Mouse (Mus musculus) testis, adult 2 months (tissue): Measurements from ENCODE around the gene Wdr53. TPM values are rescaled to one million over a fixed set of nuclear protein-coding genes. Genes with fewer than 3 reads are reported as not detected.
"Not testable (repeated sequence)": the region's sequence is repeated elsewhere in the genome, so short reads cannot be mapped to it uniquely, and the experiment has no call there.

Source experiments
- H3K27ac ChIP-seq: fragments of 200-500 bp; 2 replicates; pipeline ENCODE4 v1.5.1; 2012; ENCODE audit warnings: low read depth, low read length; ENCODE audit not compliant: control insufficient read depth, insufficient read depth
- H3K27me3 ChIP-seq: fragments of 200-500 bp; 2 replicates; pipeline ENCODE4 v1.6.1; 2012; ENCODE audit warnings: mild to moderate bottlenecking, low read length, moderate library complexity; ENCODE audit not compliant: control insufficient read depth, insufficient read depth
- H3K36me3 ChIP-seq: fragments of 200-500 bp; 2 replicates; pipeline ENCODE4 v1.6.1; 2012; ENCODE audit warnings: mild to moderate bottlenecking, low read length; ENCODE audit not compliant: control insufficient read depth, insufficient read depth
- H3K4me1 ChIP-seq: fragments of 200-500 bp; 2 replicates; pipeline ENCODE4 v1.6.1; 2012; ENCODE audit warnings: low read length; ENCODE audit not compliant: control insufficient read depth, insufficient read depth
- H3K4me3 ChIP-seq: fragments of 200-500 bp; 2 replicates; pipeline ENCODE4 v1.5.1; 2012; ENCODE audit warnings: low read depth, mild to moderate bottlenecking, low read length, moderate library complexity, mixed read lengths; ENCODE audit not compliant: control insufficient read depth
- CTCF ChIP-seq: fragments of 200-500 bp; IDR thresholded peaks from 2 replicates; pipeline ENCODE4 v1.5.1; 2012; ENCODE audit warnings: low read depth, mild to moderate bottlenecking, inconsistent platforms, low read length, moderate library complexity; ENCODE audit not compliant: control insufficient read depth, insufficient read depth, insufficient replicate concordance
- POLR2A ChIP-seq: fragments of 200-500 bp; IDR thresholded peaks from 2 replicates; pipeline ENCODE4 v1.6.1; 2012; ENCODE audit warnings: low read depth, mild to moderate bottlenecking, inconsistent platforms, low read length, moderate library complexity; ENCODE audit not compliant: control insufficient read depth
- polyA plus RNA-seq: library from polyadenylated mRNA; depleted of rRNA; stranded (reverse); fragments of >200 nt; gene quantifications from 2 replicates; pipeline ENCODE4 v1.2.3, GENCODE M21; 2012

Gene Wdr53
- polyA plus RNA-seq, 1 experiment: 39.4 TPM

DNA sequence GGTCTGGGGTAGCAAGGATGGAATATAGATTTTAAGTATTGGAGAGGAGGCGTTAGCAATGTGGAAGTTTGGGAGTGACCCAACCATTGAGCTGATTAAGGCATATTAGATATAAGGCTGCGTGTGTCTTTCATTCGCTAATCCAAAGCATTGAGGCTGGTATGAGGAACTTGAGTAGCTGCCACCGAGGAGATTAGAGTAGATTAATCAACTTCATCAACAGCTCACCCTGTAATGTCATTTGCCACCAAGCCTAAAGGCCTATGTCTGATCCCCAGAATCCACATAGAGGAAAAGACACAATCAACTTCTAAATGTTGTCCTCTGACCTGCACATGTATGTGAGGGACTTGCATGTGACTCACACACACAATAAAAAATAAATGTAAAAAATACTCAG, 25.2 kb upstream of the Wdr53 start:
- Histone ChIP-seq H3K4me1 (no peaks in the 10 kb centered on the region), H3K36me3 (no peaks in the 10 kb centered on the region), H3K27ac (no peak overlapping the region), H3K27me3 (no peaks in the 10 kb centered on the region), H3K4me3 (no peak overlapping the region)
- TF ChIP-seq POLR2A (no peak), CTCF (no peak)

DNA sequence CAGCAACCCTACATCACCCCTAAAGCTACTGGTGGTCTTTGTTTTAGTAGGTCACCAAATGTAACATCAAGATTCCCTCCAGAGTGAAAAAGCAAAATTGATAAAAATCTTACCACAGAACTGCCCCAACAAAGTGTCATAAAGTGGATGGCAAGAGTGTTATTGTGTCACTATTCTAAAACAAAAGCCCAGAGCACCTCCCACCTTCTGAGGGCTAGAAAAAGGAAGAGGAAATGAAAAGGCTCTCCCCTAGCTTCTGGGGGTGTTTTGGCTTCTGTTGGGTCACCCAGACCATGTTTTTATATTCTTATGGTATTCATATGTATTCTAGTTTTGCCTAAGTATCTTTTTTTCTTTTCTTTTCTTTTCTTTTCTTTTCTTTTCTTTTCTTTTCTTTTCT, 24.6 kb upstream of the Wdr53 start:
- TF ChIP-seq CTCF (no peak), POLR2A (no peak)
- Histone ChIP-seq H3K4me3 (no peak overlapping the region), H3K27me3 (no peaks in the 10 kb centered on the region), H3K4me1 (no peaks in the 10 kb centered on the region), H3K27ac (no peak overlapping the region), H3K36me3 (no peaks in the 10 kb centered on the region)

DNA sequence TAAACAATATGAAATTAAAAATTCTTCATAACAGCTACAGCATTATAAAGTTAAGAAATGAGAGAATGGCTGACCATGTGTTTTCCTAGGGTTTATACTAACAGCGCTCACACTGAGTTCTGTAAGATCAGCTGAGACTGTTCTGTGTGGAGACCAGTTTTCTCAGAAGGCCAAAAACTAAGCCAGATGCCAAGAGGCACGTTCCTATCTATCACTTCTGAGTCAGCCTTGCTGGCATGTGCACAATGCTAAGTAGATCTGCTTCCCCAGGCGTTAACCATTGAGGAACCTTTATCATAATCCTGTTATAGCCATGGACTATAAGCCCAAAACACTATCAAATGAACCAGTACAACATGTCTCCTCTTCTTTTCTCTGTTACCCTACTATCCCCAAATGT, 15.0 kb upstream of the Wdr53 start:
- not testable (repeated sequence) for H3K4me3 ChIP-seq, H3K36me3 ChIP-seq, H3K27ac ChIP-seq, H3K4me1 ChIP-seq, H3K27me3 ChIP-seq

- no peaks in the 10 kb centered on the region for H3K27me3 ChIP-seq
- H3K4me1 ChIP-seq: no peaks in the 10 kb centered on the region
- H3K4me3 ChIP-seq: no peak overlapping the region
- no peak overlapping the region for H3K27ac ChIP-seq
- peaks cover 3% of the 10 kb centered on the region for H3K36me3 ChIP-seq
- TF ChIP-seq CTCF: no peak
- no peak for TF ChIP-seq POLR2A
Measured at GRCm38 (mm10) chr16:32237930-32238680, 8.9 kb upstream of the Wdr53 start.

DNA sequence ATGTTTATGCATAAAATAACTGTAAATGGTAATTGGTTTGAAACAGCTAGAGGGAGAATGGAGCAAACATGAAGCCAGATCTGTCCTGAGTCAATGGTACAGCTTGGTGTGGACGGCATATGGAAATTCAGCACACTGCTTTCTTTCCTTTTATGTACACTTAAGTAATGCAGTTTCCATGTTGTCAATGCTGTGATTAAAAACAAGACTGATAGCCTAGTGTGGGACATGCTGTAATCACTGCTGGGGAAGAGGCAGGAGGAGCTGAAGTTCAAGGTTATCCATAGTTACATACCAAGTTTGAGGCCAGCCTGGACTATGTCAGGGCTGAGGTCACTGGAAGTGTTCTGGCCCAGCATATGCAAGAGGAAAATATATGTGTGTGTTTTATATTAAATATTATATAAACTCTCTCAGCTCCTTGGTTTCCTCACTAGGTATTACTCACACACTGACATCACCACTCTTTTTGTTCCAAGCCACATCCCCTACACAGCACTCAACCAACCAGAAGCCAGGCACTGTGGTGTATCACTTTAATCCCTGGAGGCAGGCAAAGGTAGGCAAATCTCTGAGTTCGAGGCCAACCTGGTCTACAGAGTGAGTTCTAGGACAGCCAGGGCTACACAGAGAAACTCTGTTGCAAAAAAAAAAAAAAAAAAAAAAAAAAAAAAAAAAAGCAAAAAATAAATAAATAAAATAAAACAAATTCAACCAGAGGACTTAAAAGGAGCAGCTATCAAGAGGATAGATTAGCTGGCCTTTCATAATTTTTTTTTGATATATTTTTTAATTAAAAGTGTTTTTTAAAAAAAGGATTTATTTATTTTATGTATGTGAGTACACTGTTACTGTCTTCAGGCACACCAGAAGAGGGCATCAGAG, 7.4 kb upstream of the Wdr53 start:
- Histone ChIP-seq H3K4me3 (no peak overlapping the region), H3K27ac (no peak overlapping the region), H3K27me3 (no peaks in the 10 kb centered on the region), H3K36me3 (peaks cover 3% of the 10 kb centered on the region), H3K4me1 (no peaks in the 10 kb centered on the region)
- no peak for TF ChIP-seq CTCF
- no peak for TF ChIP-seq POLR2A

GRCm38 (mm10) chr16:32243901-32244300, 3.1 kb upstream of the Wdr53 start:
- Histone ChIP-seq H3K36me3 (no peaks in the 10 kb centered on the region), H3K27ac (no peak overlapping the region), H3K4me1 (no peaks in the 10 kb centered on the region; the same call in 1 of the 2 replicates), H3K4me3 (no peak overlapping the region), H3K27me3 (no peaks in the 10 kb centered on the region)
- no peak for TF ChIP-seq CTCF
- no peak for TF ChIP-seq POLR2A

- no peaks in the 10 kb centered on the region; the same call in 1 of the 2 replicates for H3K4me1 ChIP-seq
- peak overlapping the region; percentile 97 for H3K4me3 ChIP-seq
- no peaks in the 10 kb centered on the region for H3K36me3 ChIP-seq
- TF ChIP-seq CTCF: 0 out of 2 replicates have a peak, but pooled peaks have one; percentile 3
- TF ChIP-seq POLR2A: no peak; the same call in 1 of the 2 replicates
- H3K27ac ChIP-seq: peak overlapping the region; percentile 83
- H3K27me3 ChIP-seq: no peaks in the 10 kb centered on the region
Measured at GRCm38 (mm10) chr16:32246351-32246791, 656 bp upstream of the Wdr53 start.

DNA sequence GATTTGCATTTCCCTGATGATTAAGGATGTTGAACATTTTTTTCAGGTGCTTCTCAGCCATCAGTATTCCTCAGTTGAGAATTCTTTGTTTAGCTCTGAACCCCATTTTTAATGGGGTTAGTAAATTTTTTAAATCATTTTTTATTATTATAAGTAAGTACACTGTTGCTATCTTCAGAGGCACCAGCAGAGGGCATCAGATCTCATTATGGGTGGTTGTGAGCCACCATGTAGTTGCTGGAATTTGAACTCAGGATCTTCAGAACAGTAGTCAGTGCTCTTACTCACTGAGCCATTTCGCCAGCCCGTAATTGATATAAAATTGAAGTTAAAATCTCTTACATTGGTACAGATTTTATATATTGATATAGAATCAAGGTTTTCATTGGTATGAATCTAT, 17.2 kb downstream of the Wdr53 start:
- H3K27me3 ChIP-seq, H3K36me3 ChIP-seq, H3K4me3 ChIP-seq, H3K27ac ChIP-seq, H3K4me1 ChIP-seq: not testable (repeated sequence)
